Mouse (Mus musculus) liver, embryonic 16.5 days (tissue): Measurements from ENCODE around the gene Gale. TPM values are rescaled to one million over a fixed set of nuclear protein-coding genes. Genes with fewer than 3 reads are reported as not detected.

ENCODE experiments used
- ATAC-seq: fragments of 200-750 bp; cut with Nextera tagmentation; 2 replicates; pipeline ENCODE4 v1.8.0; 2017; ENCODE audit warnings: low read depth, mild to moderate bottlenecking, moderate number of reproducible peaks, moderate library complexity
- H3K27ac ChIP-seq: fragments of 300-500 bp; sonication (generic); 2 replicates; pipeline ENCODE4 v1.5.1; 2014; ENCODE audit warnings: mild to moderate bottlenecking, low read length
- H3K27me3 ChIP-seq: fragments of 300-500 bp; sonication (generic); 2 replicates; pipeline ENCODE4 v1.6.1; 2014; ENCODE audit warnings: low read depth, low read length, mixed read lengths; ENCODE audit not compliant: control insufficient read depth, insufficient read depth
- H3K36me3 ChIP-seq: fragments of 300-500 bp; sonication (generic); 2 replicates; pipeline ENCODE4 v1.6.1; 2014; ENCODE audit warnings: mild to moderate bottlenecking; ENCODE audit not compliant: control insufficient read depth, insufficient read depth
- H3K4me1 ChIP-seq: fragments of 300-500 bp; sonication (generic); 2 replicates; pipeline ENCODE4 v1.6.1; 2014; ENCODE audit warnings: low read depth, low read length, mixed read lengths; ENCODE audit not compliant: control insufficient read depth
- H3K4me2 ChIP-seq: fragments of 300-500 bp; sonication (generic); 2 replicates; pipeline ENCODE4 v1.6.1; 2014; ENCODE audit warnings: low read depth, low read length, mixed read lengths
- H3K4me3 ChIP-seq: fragments of 300-500 bp; sonication (generic); 2 replicates; pipeline ENCODE4 v1.5.1; 2014; ENCODE audit warnings: low read depth, mild to moderate bottlenecking, low read length
- H3K9ac ChIP-seq: fragments of 300-500 bp; sonication (generic); 2 replicates; pipeline ENCODE4 v1.6.1; 2014; ENCODE audit warnings: low read depth, low read length
- H3K9me3 ChIP-seq: fragments of 300-500 bp; sonication (generic); replicated peaks from 2 replicates; pipeline ENCODE4 v1.6.1; 2016; ENCODE audit warnings: low read length; ENCODE audit not compliant: control insufficient read depth
- WGBS: fragments of 180-500 bp; shearing (Covaris S2); extraction: QIAGEN DNeasy Blood & Tissue Kit; methylation state at CpG from one replicate; pipeline ENCODE4 v1.1.7; 2014; ENCODE audit not compliant: insufficient replicate concordance; 5-methylcytosine and 5-hydroxymethylcytosine counted together
- polyA plus RNA-seq: library from polyadenylated mRNA; unstranded; fragments of >200 nt; fragmentation: Nextera tagmentation; extraction: Ambion mirVana; gene quantifications from 2 replicates; pipeline ENCODE4 v1.2.1, GENCODE M21; 2015

The Gale gene
- polyA plus RNA-seq, 1 experiment from 2014 or later = 37.6 TPM

DNA sequence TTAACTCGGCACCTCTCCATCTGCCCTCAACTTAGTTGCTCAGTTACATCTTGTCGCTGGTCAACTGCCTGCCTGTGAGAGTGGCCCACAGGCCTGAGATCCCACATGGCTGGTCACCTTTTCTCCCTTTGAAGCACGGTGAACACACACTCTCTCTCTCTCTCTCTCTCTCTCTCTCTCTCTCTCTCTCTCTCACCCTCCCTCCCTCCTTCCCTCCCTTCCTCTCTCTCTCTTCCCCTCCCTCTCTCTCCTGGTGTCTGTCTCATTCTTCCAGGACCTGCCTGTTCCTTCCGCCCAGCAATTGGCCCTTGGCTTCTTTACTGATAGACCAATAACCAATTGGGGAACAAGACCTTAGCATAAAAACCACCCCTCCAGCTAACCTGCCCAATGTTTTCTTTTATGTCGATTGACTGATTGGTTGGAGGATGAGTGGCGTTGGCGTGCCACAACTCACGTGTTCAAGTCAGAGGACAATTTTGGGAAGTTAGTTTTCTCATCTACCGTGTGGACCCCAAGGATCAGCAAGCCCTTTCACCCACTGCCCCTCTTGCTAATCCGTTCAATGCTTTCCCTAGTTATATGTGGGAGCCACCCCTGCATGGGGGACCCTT, 37.2 kb upstream of the Gale start:
- 67% methylated on average over 10 of the region's 10 CpGs for WGBS
- no peak for ATAC-seq
- Histone ChIP-seq H3K36me3 (no peaks in the 10 kb centered on the region), H3K4me1 (peaks cover 9% of the 10 kb centered on the region), H3K27me3 (no peaks in the 10 kb centered on the region), H3K9ac (no peak overlapping the region), H3K27ac (no peak overlapping the region), H3K4me3 (no peak overlapping the region), H3K4me2 (no peak overlapping the region), H3K9me3 (no peaks in the 10 kb centered on the region)

- Histone ChIP-seq H3K9ac (no peak overlapping the region), H3K36me3 (no peaks in the 10 kb centered on the region), H3K9me3 (no peaks in the 10 kb centered on the region), H3K4me1 (peaks cover 4% of the 10 kb centered on the region), H3K4me3 (no peak overlapping the region), H3K27me3 (no peaks in the 10 kb centered on the region), H3K27ac (no peak overlapping the region), H3K4me2 (no peak overlapping the region)
- ATAC-seq = no peak
- 81% methylated on average over 3 of the region's 3 CpGs for WGBS
Observed at GRCm38 (mm10) chr4:135926861-135927260, 36.7 kb upstream of the Gale start.

DNA sequence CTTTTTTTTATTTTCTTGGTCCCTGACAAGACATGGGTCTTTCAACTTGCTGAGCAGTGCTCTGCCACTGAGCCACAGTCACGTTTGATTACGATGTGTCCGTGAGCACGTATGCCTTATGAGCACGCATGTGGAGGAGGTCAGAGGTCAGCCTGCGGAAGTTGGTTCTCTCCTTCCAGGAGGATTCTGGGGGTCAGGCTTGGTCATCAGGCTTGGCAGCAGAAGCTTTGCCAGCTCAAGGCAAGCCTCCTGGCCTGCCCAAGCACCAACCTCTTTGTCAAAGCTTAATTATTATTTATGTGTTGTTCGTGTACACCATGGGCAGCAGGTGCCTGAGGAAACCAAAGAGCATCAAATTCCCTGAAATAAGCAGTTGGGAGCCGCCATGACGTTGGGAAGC, 35.2 kb upstream of the Gale start:
- Histone ChIP-seq H3K4me2 (no peak overlapping the region), H3K36me3 (peaks cover 2% of the 10 kb centered on the region; the same call in 1 of the 2 replicates), H3K27me3 (no peaks in the 10 kb centered on the region), H3K4me3 (no peak overlapping the region), H3K9me3 (no peaks in the 10 kb centered on the region), H3K4me1 (no peaks in the 10 kb centered on the region; the same call in 1 of the 2 replicates), H3K27ac (no peak overlapping the region), H3K9ac (no peak overlapping the region)
- no peak for ATAC-seq
- 87% methylated on average over 9 of the region's 9 CpGs for WGBS

- no peaks in the 10 kb centered on the region for H3K27me3 ChIP-seq
- 74% methylated on average over 5 of the region's 5 CpGs for WGBS
- no peak overlapping the region for H3K27ac ChIP-seq
- peaks cover 4% of the 10 kb centered on the region for H3K4me1 ChIP-seq
- H3K9me3 ChIP-seq = no peaks in the 10 kb centered on the region
- H3K36me3 ChIP-seq = peaks cover 2% of the 10 kb centered on the region; the same call in 1 of the 2 replicates
- ATAC-seq = no peak
- no peak overlapping the region for H3K9ac ChIP-seq
- no peak overlapping the region for H3K4me3 ChIP-seq
- no peak overlapping the region for H3K4me2 ChIP-seq
Observed at GRCm38 (mm10) chr4:135929405-135929804, 34.1 kb upstream of the Gale start.

- Histone ChIP-seq H3K9me3 (no peaks in the 10 kb centered on the region), H3K4me3 (no peak overlapping the region), H3K9ac (no peak overlapping the region), H3K27ac (no peak overlapping the region), H3K4me2 (no peak overlapping the region), H3K27me3 (no peaks in the 10 kb centered on the region), H3K36me3 (peaks cover 2% of the 10 kb centered on the region; the same call in 1 of the 2 replicates), H3K4me1 (peaks cover 6% of the 10 kb centered on the region)
- no peak for ATAC-seq
- WGBS = 78% methylated on average over 9 of the region's 9 CpGs
Observed at GRCm38 (mm10) chr4:135929828-135930227, 33.7 kb upstream of the Gale start.

DNA sequence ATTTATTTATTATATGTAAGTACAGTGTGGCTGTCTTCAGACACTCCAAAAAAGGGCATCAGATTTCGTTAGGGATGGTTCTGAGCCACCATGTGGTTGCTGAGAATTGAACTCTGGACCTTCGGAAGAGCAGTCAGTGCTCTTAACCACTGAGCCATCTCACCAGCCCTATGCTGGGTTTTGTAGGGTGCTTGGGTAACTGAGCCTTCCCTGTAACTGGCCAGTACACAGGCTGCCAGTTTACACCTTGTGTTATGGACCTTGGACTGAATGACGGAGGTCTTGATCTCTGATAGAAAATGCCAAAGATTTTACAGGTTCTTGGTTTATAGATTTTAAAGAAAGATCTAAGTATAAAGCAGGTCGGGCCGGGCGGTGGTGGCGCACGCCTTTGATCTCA, 33.3 kb upstream of the Gale start:
- Histone ChIP-seq H3K36me3 (peaks cover 2% of the 10 kb centered on the region; the same call in 1 of the 2 replicates), H3K4me1 (peaks cover 10% of the 10 kb centered on the region), H3K4me3 (no peak overlapping the region), H3K27ac (no peak overlapping the region), H3K9me3 (no peaks in the 10 kb centered on the region), H3K9ac (no peak overlapping the region), H3K27me3 (no peaks in the 10 kb centered on the region), H3K4me2 (no peak overlapping the region)
- WGBS = 84% methylated on average over 8 of the region's 8 CpGs
- no peak for ATAC-seq

DNA sequence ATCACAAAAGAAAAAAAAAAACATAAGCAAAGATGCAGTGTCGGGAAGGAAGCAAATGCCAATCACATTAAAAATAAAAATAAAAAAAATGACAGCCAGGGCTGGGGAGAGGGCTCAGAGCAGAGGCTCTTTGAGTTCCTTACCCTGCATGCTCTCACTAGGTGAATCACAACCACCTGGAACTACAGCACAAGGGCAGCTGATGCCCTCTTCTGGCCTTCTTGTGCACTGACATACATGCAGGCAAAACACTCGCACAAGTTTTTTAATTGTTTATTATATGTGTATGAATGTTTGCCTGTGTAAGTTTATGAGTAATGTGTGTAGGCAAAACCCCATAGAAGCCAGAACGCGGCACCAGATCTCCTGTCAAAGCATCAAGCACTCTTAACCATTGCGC, 31.7 kb upstream of the Gale start:
- no peak overlapping the region for H3K4me3 ChIP-seq
- ATAC-seq = no peak
- no peaks in the 10 kb centered on the region for H3K27me3 ChIP-seq
- H3K9ac ChIP-seq = no peak overlapping the region
- peaks cover 18% of the 10 kb centered on the region for H3K4me1 ChIP-seq
- H3K27ac ChIP-seq = no peak overlapping the region
- no peaks in the 10 kb centered on the region for H3K9me3 ChIP-seq
- WGBS = 64% methylated on average over 5 of the region's 5 CpGs
- peaks cover 2% of the 10 kb centered on the region; the same call in 1 of the 2 replicates for H3K36me3 ChIP-seq
- no peak overlapping the region for H3K4me2 ChIP-seq

GRCm38 (mm10) chr4:135934708-135935500, 28.6 kb upstream of the Gale start:
- Histone ChIP-seq H3K9me3 (no peaks in the 10 kb centered on the region), H3K27me3 (no peaks in the 10 kb centered on the region), H3K4me3 (no peak overlapping the region), H3K9ac (no peak overlapping the region), H3K36me3 (peaks cover 5% of the 10 kb centered on the region; the same call in 1 of the 2 replicates), H3K4me1 (peaks cover 28% of the 10 kb centered on the region), H3K4me2 (0 out of 2 replicates have a peak overlapping the region, but pooled peaks have one; percentile 4), H3K27ac (peak overlapping the region; percentile 56; the same call in 1 of the 2 replicates)
- 30% methylated on average over 12 of the region's 12 CpGs for WGBS
- peak; percentile 55 for ATAC-seq

- no peak overlapping the region for H3K27ac ChIP-seq
- no peak overlapping the region for H3K4me3 ChIP-seq
- peaks cover 28% of the 10 kb centered on the region for H3K4me1 ChIP-seq
- H3K9ac ChIP-seq = no peak overlapping the region
- WGBS = 36% methylated on average over 5 of the region's 5 CpGs
- no peaks in the 10 kb centered on the region for H3K27me3 ChIP-seq
- no peaks in the 10 kb centered on the region for H3K9me3 ChIP-seq
- ATAC-seq = no peak; the same call in 1 of the 2 replicates
- peaks cover 5% of the 10 kb centered on the region; the same call in 1 of the 2 replicates for H3K36me3 ChIP-seq
- 0 out of 2 replicates have a peak overlapping the region, but pooled peaks have one; percentile 4 for H3K4me2 ChIP-seq
Observed at GRCm38 (mm10) chr4:135935502-135935901, 28.0 kb upstream of the Gale start.
